Mouse (Mus musculus): ENCODE data around the gene Gpr83. TPM values are rescaled to one million over a fixed set of nuclear protein-coding genes. Genes with fewer than 3 reads are reported as not detected.
"Not testable (repeated sequence)": the region's sequence is repeated elsewhere in the genome, so short reads cannot be mapped to it uniquely, and the experiment has no call there.

Gene Gpr83
- total RNA-seq, 2 experiments from 2014 or later, result 23.2 to 27.9 TPM

GRCm38 (mm10) chr9:14866957-14867356 is 6.9 kb downstream of the Gpr83 start:
- peak; percentile 68 to 69 for DNase-seq (ENCODE audit: low spot score in 2 of 2)

GRCm38 (mm10) chr9:14868326-14868725 is 8.3 kb downstream of the Gpr83 start:
- DNase-seq (ENCODE audit: low spot score in 2 of 2), result no peak

- no peak for DNase-seq (ENCODE audit: low spot score in 2 of 2)
Observed at GRCm38 (mm10) chr9:14870377-14870776, 10.4 kb downstream of the Gpr83 start.

- DNase-seq (ENCODE audit: low spot score in 2 of 2), result no peak
Observed at GRCm38 (mm10) chr9:14870802-14871201, 10.8 kb downstream of the Gpr83 start.

GRCm38 (mm10) chr9:14871536-14871935 is 11.5 kb downstream of the Gpr83 start:
- DNase-seq (ENCODE audit: low spot score in 2 of 2), result no peak

- DNase-seq (ENCODE audit: low spot score in 2 of 2), result no peak
Observed at GRCm38 (mm10) chr9:14872181-14872930, 12.3 kb downstream of the Gpr83 start.

GRCm38 (mm10) chr9:14875743-14876507 is 15.9 kb downstream of the Gpr83 start:
- DNase-seq (ENCODE audit: low spot score in 2 of 2), result no peak

- DNase-seq (ENCODE audit: low spot score in 2 of 2), result not testable (repeated sequence)
Observed at GRCm38 (mm10) chr9:14876566-14876965, 16.6 kb downstream of the Gpr83 start.

GRCm38 (mm10) chr9:14884641-14885040 is 24.6 kb downstream of the Gpr83 start:
- no peak for DNase-seq (ENCODE audit: low spot score in 2 of 2)

- DNase-seq (ENCODE audit: low spot score in 2 of 2), result no peak
Observed at GRCm38 (mm10) chr9:14885151-14885550, 25.1 kb downstream of the Gpr83 start.

- no peak for DNase-seq (ENCODE audit: low spot score in 2 of 2)
Observed at GRCm38 (mm10) chr9:14885954-14886353, 25.9 kb downstream of the Gpr83 start.

GRCm38 (mm10) chr9:14887787-14888382 is 27.9 kb downstream of the Gpr83 start:
- DNase-seq (ENCODE audit: low spot score in 2 of 2), result no peak

- DNase-seq (ENCODE audit: low spot score in 2 of 2), result no peak
Observed at GRCm38 (mm10) chr9:14888671-14889070, 28.7 kb downstream of the Gpr83 start.

- no peak for DNase-seq (ENCODE audit: low spot score in 2 of 2)
Observed at GRCm38 (mm10) chr9:14890699-14891098, 30.7 kb downstream of the Gpr83 start.

GRCm38 (mm10) chr9:14891891-14892290 is 31.9 kb downstream of the Gpr83 start:
- DNase-seq (ENCODE audit: low spot score in 2 of 2), result no peak

- DNase-seq (ENCODE audit: low spot score in 2 of 2), result no peak
Observed at GRCm38 (mm10) chr9:14893388-14893787, 33.4 kb downstream of the Gpr83 start.

GRCm38 (mm10) chr9:14894628-14895027 is 34.6 kb downstream of the Gpr83 start:
- no peak for DNase-seq (ENCODE audit: low spot score in 2 of 2)

- DNase-seq (ENCODE audit: low spot score in 2 of 2), result no peak
Observed at GRCm38 (mm10) chr9:14895237-14895835, 35.3 kb downstream of the Gpr83 start.

- DNase-seq (ENCODE audit: low spot score in 2 of 2), result no peak
Observed at GRCm38 (mm10) chr9:14897102-14897501, 37.1 kb downstream of the Gpr83 start.

GRCm38 (mm10) chr9:14901757-14902156 is 41.7 kb downstream of the Gpr83 start:
- no peak for DNase-seq (ENCODE audit: low spot score in 2 of 2)

GRCm38 (mm10) chr9:14902416-14902815 is 42.4 kb downstream of the Gpr83 start:
- no peak for DNase-seq (ENCODE audit: low spot score in 2 of 2)

GRCm38 (mm10) chr9:14903006-14903405 is 43.0 kb downstream of the Gpr83 start:
- DNase-seq (ENCODE audit: low spot score in 2 of 2), result no peak

All from left cerebral cortex, adult 18-20 months (tissue).